Comparison of ENCODE assay signal across 13 mouse cellular contexts in the genomic region with DNA sequence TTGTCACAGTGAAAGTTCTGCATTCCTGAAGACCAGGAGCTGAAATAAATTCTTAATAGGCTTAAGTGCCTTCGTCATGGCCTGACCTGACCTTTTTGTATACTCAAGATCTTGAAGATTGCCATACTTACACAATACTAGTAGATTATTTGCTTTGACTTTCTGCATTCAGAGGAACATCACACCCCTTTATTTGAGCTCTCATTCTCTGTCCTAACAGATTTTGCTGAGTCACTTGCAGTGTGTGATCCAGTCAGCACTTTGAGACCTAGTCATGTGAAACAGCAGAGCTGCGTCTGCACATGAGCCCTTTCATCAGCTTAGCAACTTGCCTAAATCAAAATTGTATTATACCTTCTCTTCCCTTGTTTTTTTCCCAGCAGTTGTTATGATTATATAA. TPM values are rescaled to one million over a fixed set of nuclear protein-coding genes. Genes with fewer than 3 reads are reported as not detected.
DNase-seq lines count a peak whose midpoint lies in the region; ATAC-seq and TF ChIP-seq lines count a peak whose summit lies in the region.
"Had no signal": no experiment of that assay in that cellular context is flagged by ENCODE, and none has a peak within 500 bp of the region (broad histone marks: within the 10 kb centered on the region; RNA-seq: fewer than 3 reads in every experiment).

No protein-coding gene starts in this region.

- in situ Hi-C loops in Patski (cut with MboI; ENCODE audit: low pct_unique_long_range_greater_than_20kb): no loop called here

- no peak for TF ChIP-seq CTCF in lung, adult 2 months (IDR thresholded peaks at IDR 0.05; ENCODE audit: insufficient read depth, low read length)
- TF ChIP-seq CTCF in Patski (IDR thresholded peaks at IDR 0.05): no peak

- TF ChIP-seq POLR2A in lung, adult 2 months (IDR thresholded peaks at IDR 0.05; ENCODE audit: borderline replicate concordance, extremely low read depth, low read depth, low read length): no peak

- no peak overlapping the region for H3K4me3 ChIP-seq in lung, adult 2 months (replicated peaks; ENCODE audit: extremely low read depth, low read depth, low read length)
- H3K4me3 ChIP-seq: embryonic facial prominence, embryonic 12.5 days; heart, embryonic 15.5 days; limb, embryonic 12.5 days had no signal

- CTCF ChIA-PET in Patski (lab: Charles Lee): interaction anchor here (2.3 kb wide), 1 partner anchor 10 kb away, joined by 10 read pairs; no protein-coding TSS in a partner anchor

- WGBS in lung, adult 2 months: 51% methylated on average over 2 of the region's 2 CpGs

- H3K27me3 ChIP-seq in Patski: no peaks in the 10 kb centered on the region
- H3K27me3 ChIP-seq: embryonic facial prominence, embryonic 12.5 days; heart, embryonic 15.5 days; limb, embryonic 12.5 days had no signal

- peak; percentile 7 for DNase-seq in lung, postnatal 10 days
- no peak for DNase-seq in lung, adult 2 months
- DNase-seq in Patski (ENCODE audit: low read depth, low spot score): no peak
- peak; percentile 24 to 52 for DNase-seq in kidney, postnatal 36 days
- peak; percentile 5 for DNase-seq in yolk sac, embryonic 10.5 days (ENCODE audit: low spot score)
- DNase-seq in spleen, postnatal 10 days (ENCODE audit: low spot score in 2 of 2): no peak
- no peak for DNase-seq in cerebellum, postnatal 25 days
- DNase-seq: right cerebral cortex, postnatal 25 days had no signal

- peak; percentile 84 for ATAC-seq in Patski

- POLR2A ChIA-PET in Patski (lab: Charles Lee): interaction anchor here (0.8 kb wide), 1 partner anchor 15 kb away, joined by 3 read pairs; no protein-coding TSS in a partner anchor

- no peaks in the 10 kb centered on the region; the same call in 1 of the 2 replicates for H3K4me1 ChIP-seq in lung, adult 2 months (ENCODE audit: control insufficient read depth, insufficient read depth, low read length)
- H3K4me1 ChIP-seq: embryonic facial prominence, embryonic 12.5 days; heart, embryonic 15.5 days; limb, embryonic 12.5 days had no signal

RNA-seq across cellular contexts. Expression of a gene that starts 21.4 kb away (rescaled TPM):
- polyA plus RNA-seq in lung, adult 2 months (2012; rRNA removed): 7.2 and 8.9 TPM in 2 replicates
- 25.8 TPM for polyA plus RNA-seq in Patski (2021)

RNA-seq across cellular contexts. Expression of a gene that starts 47.2 kb away (rescaled TPM):
- polyA plus RNA-seq in lung, adult 2 months (2012; rRNA removed): not detected in 2 replicates
- not detected for polyA plus RNA-seq in Patski (2021)
- polyA plus RNA-seq: embryonic facial prominence, embryonic 12.5 days; heart, embryonic 15.5 days; limb, embryonic 12.5 days; midbrain, embryonic 11.5 days; thymus, postnatal 0 days had no signal

RNA-seq across cellular contexts. Expression of a gene that starts 54.3 kb away (rescaled TPM):
- 1.2 and 2.3 TPM in 2 replicates for polyA plus RNA-seq in lung, adult 2 months (2012; rRNA removed)
- 17.4 TPM for polyA plus RNA-seq in Patski (2021)

RNA-seq across cellular contexts. Expression of a gene that starts 59.4 kb away (rescaled TPM):
- polyA plus RNA-seq in lung, adult 2 months (2012; rRNA removed): 2.3 and 2.5 TPM in 2 replicates
- 13.3 TPM for polyA plus RNA-seq in Patski (2021)

Comparison
In these comparisons a context has a peak if more than half of its experiments do, and no peak if none do; other contexts are left out.
1. DNase-seq: peak in lung, postnatal 10 days (single experiment), kidney, postnatal 36 days (2 of 2) and yolk sac, embryonic 10.5 days (single experiment); none in lung, adult 2 months (single experiment), Patski (single experiment), spleen, postnatal 10 days (0 of 2) and cerebellum, postnatal 25 days (0 of 2).